Mouse (Mus musculus) liver, adult 2 months (tissue): ENCODE measurements around the gene Terb1.

ENCODE experiments used
- CTCF ChIP-seq: fragments of 200-500 bp; IDR thresholded peaks from 2 replicates; pipeline ENCODE4 v1.5.1; 2011; ENCODE audit warnings: low read depth, low read length, control low read depth
- POLR2A ChIP-seq: fragments of 200-500 bp; IDR thresholded peaks from 2 replicates; pipeline ENCODE4 v1.6.1; 2011; ENCODE audit warnings: low read length, control low read depth; ENCODE audit not compliant: insufficient read depth; ENCODE audit errors: extremely low read depth

GRCm38 (mm10) chr8:104441613-104442012, 68.1 kb downstream of the Terb1 start:
- TF ChIP-seq CTCF = no peak
- no peak for TF ChIP-seq POLR2A
